Mouse (Mus musculus) myocyte (in vitro differentiated cells): ENCODE data around the gene Ctsl. TPM values are rescaled to one million over a fixed set of nuclear protein-coding genes. Genes with fewer than 3 reads are reported as not detected.

Source experiments
- H3K27me3 ChIP-seq: one replicate; pipeline ENCODE4 v1.6.1; 2011; ENCODE audit not compliant: control insufficient read depth, insufficient read depth, insufficient read length
- H3K36me3 ChIP-seq: one replicate; pipeline ENCODE4 v1.6.1; 2011; ENCODE audit not compliant: control insufficient read depth, insufficient read depth
- H3K4me2 ChIP-seq: one replicate; pipeline ENCODE4 v1.6.1; 2011; ENCODE audit warnings: low read depth, control low read depth
- H3K4me3 ChIP-seq: one replicate; pipeline ENCODE4 v1.5.1; 2011; ENCODE audit warnings: mild to moderate bottlenecking, control low read depth, moderate library complexity
- H3K79me2 ChIP-seq: one replicate; pipeline ENCODE4 v1.6.1; 2011; ENCODE audit not compliant: control insufficient read depth, insufficient read depth
- H3ac ChIP-seq: one replicate; pipeline ENCODE4 v1.6.1; 2011; ENCODE audit not compliant: control insufficient read depth, insufficient read length
- CEBPB ChIP-seq: IDR thresholded peaks from 2 replicates; pipeline ENCODE4 v1.6.1; 2011; ENCODE audit warnings: mild to moderate bottlenecking, moderate library complexity; ENCODE audit not compliant: poor library complexity, insufficient read depth, severe bottlenecking
- E2F4 ChIP-seq: IDR thresholded peaks from one replicate; pipeline ENCODE4 v1.6.1; 2011; ENCODE audit warnings: mild to moderate bottlenecking, control low read depth, moderate library complexity; ENCODE audit not compliant: insufficient read depth
- MAX ChIP-seq: IDR thresholded peaks from one replicate; pipeline ENCODE4 v1.6.1; 2011; ENCODE audit warnings: low read depth, mild to moderate bottlenecking, control low read depth
- MYOD1 ChIP-seq, 3 experiments: IDR thresholded peaks; one replicate each; pipeline ENCODE4 v1.6.1; 2011; ENCODE audit warnings: control low read depth in 2 of 3, low read depth in 2 of 3, mild to moderate bottlenecking in 2 of 3, moderate library complexity in 1 of 3; ENCODE audit not compliant: insufficient read length in 2 of 3, control insufficient read depth in 1 of 3
- MYOG ChIP-seq, 3 experiments: IDR thresholded peaks; one replicate each; pipeline ENCODE4 v1.6.1; 2011; ENCODE audit warnings: control low read depth in 2 of 3, low read depth in 2 of 3, mild to moderate bottlenecking in 2 of 3; ENCODE audit not compliant: insufficient read length in 2 of 3, control insufficient read depth in 1 of 3, insufficient read depth in 1 of 3
- POLR2A ChIP-seq: IDR thresholded peaks from one replicate; pipeline ENCODE4 v1.6.1; 2011; ENCODE audit warnings: low read depth, mild to moderate bottlenecking, control low read depth, moderate library complexity; ENCODE audit not compliant: insufficient read length
- POLR2AphosphoS2 ChIP-seq: IDR thresholded peaks from one replicate; pipeline ENCODE4 v1.6.1; 2011; ENCODE audit warnings: low read depth, control low read depth; ENCODE audit not compliant: insufficient read length
- REST ChIP-seq: IDR thresholded peaks from one replicate; pipeline ENCODE4 v1.6.1; 2011; ENCODE audit warnings: mild to moderate bottlenecking, control low read depth, moderate library complexity; ENCODE audit not compliant: insufficient read depth, insufficient read length
- SRF ChIP-seq: IDR thresholded peaks from one replicate; pipeline ENCODE4 v1.6.1; 2011; ENCODE audit warnings: low read depth; ENCODE audit not compliant: control insufficient read depth, insufficient read length
- TCF12 ChIP-seq: IDR thresholded peaks from one replicate; pipeline ENCODE4 v1.6.1; 2011; ENCODE audit warnings: mild to moderate bottlenecking, control low read depth; ENCODE audit not compliant: poor library complexity, insufficient read depth, severe bottlenecking
- TCF3 ChIP-seq: IDR thresholded peaks from one replicate; pipeline ENCODE4 v1.6.1; 2011; ENCODE audit warnings: low read depth, control low read depth; ENCODE audit not compliant: insufficient read length
- USF1 ChIP-seq: IDR thresholded peaks from one replicate; pipeline ENCODE4 v1.6.1; 2011; ENCODE audit warnings: low read depth, mild to moderate bottlenecking, control low read depth, moderate library complexity
- polyA plus RNA-seq: library from polyadenylated mRNA; unstranded; fragments of >200 nt; fragmentation: generic; extraction: Trizol; gene quantifications from one replicate; pipeline ENCODE4 v1.2.1, GENCODE M21; 2012; ENCODE audit warnings: missing spikeins

Ctsl gene
- polyA plus RNA-seq, result 778 TPM

- peaks cover 34% of the 10 kb centered on the region for H3K79me2 ChIP-seq
- peaks cover 15% of the 10 kb centered on the region for H3K36me3 ChIP-seq
- peak within 1 kb of the TSS; percentile 98 for H3K4me3 ChIP-seq
- H3K27me3 ChIP-seq, result no peaks in the 10 kb centered on the region
- TF ChIP-seq MYOD1 (IDR thresholded peaks at IDR 0.05; ENCODE audit: control insufficient read depth in 1 of 3, insufficient read length in 2 of 3, low read depth in 2 of 3) (peak in 1 of 3 experiments; percentile 29), CEBPB (peak; percentile 58; the same call in 1 of the 2 replicates), MYOG (IDR thresholded peaks at IDR 0.05; ENCODE audit: control insufficient read depth in 1 of 3, insufficient read depth in 1 of 3, insufficient read length in 2 of 3, low read depth in 2 of 3) (no peak), POLR2A (peak; percentile 91)
- peak within 1 kb of the TSS; percentile 83 for H3K4me2 ChIP-seq
- H3ac ChIP-seq, result peak within 1 kb of the TSS; percentile 33
Measured at GRCm38 (mm10) chr13:64370173-64370940, at the start of gene Ctsl. Gene Ctsl (minus strand): TSS chr13:64370890.

- Histone ChIP-seq H3K36me3 (no peaks in the 10 kb centered on the region), H3K27me3 (no peaks in the 10 kb centered on the region), H3K79me2 (no peaks in the 10 kb centered on the region), H3ac (no peak overlapping the region), H3K4me3 (no peak overlapping the region), H3K4me2 (no peak overlapping the region)
- no peak for TF ChIP-seq E2F4
- TF ChIP-seq TCF3, result peak; percentile 42
- TF ChIP-seq MYOG (IDR thresholded peaks at IDR 0.05; ENCODE audit: control insufficient read depth in 1 of 3, insufficient read depth in 1 of 3, insufficient read length in 2 of 3, low read depth in 2 of 3), result peak in 2 of 3 experiments; percentile 37 to 66
- TF ChIP-seq MYOD1 (IDR thresholded peaks at IDR 0.05; ENCODE audit: control insufficient read depth in 1 of 3, insufficient read length in 2 of 3, low read depth in 2 of 3), result peak in 2 of 3 experiments; percentile 63 to 67
Measured at GRCm38 (mm10) chr13:64416955-64417601, 46.4 kb upstream of the Ctsl start.

- no peak overlapping the region for H3K4me3 ChIP-seq
- no peaks in the 10 kb centered on the region for H3K27me3 ChIP-seq
- H3K36me3 ChIP-seq, result no peaks in the 10 kb centered on the region
- no peak overlapping the region for H3K4me2 ChIP-seq
- no peak overlapping the region for H3ac ChIP-seq
- TF ChIP-seq MYOD1 (IDR thresholded peaks at IDR 0.05; ENCODE audit: control insufficient read depth in 1 of 3, insufficient read length in 2 of 3, low read depth in 2 of 3), result no peak
- TF ChIP-seq REST, result no peak
- no peak for TF ChIP-seq SRF
- TF ChIP-seq CEBPB, result no peak
- TF ChIP-seq POLR2A, result no peak
- TF ChIP-seq TCF12, result no peak
- no peak for TF ChIP-seq TCF3
- no peak for TF ChIP-seq E2F4
- TF ChIP-seq MAX, result no peak
- no peak for TF ChIP-seq POLR2AphosphoS2
- TF ChIP-seq MYOG (IDR thresholded peaks at IDR 0.05; ENCODE audit: control insufficient read depth in 1 of 3, insufficient read depth in 1 of 3, insufficient read length in 2 of 3, low read depth in 2 of 3), result no peak
- no peak for TF ChIP-seq USF1
- H3K79me2 ChIP-seq, result no peaks in the 10 kb centered on the region
Measured at GRCm38 (mm10) chr13:64415659-64416058, 45.0 kb upstream of the Ctsl start.

GRCm38 (mm10) chr13:64412752-64413257, 42.1 kb upstream of the Ctsl start:
- H3K4me3 ChIP-seq, result no peak overlapping the region
- H3K79me2 ChIP-seq, result no peaks in the 10 kb centered on the region
- H3K36me3 ChIP-seq, result no peaks in the 10 kb centered on the region
- H3K27me3 ChIP-seq, result no peaks in the 10 kb centered on the region
- no peak overlapping the region for H3ac ChIP-seq
- TF ChIP-seq MYOD1 (IDR thresholded peaks at IDR 0.05; ENCODE audit: control insufficient read depth in 1 of 3, insufficient read length in 2 of 3, low read depth in 2 of 3) (no peak), SRF (no peak), CEBPB (no peak), POLR2AphosphoS2 (no peak), POLR2A (no peak), MAX (no peak), TCF12 (no peak), USF1 (no peak), REST (no peak), MYOG (IDR thresholded peaks at IDR 0.05; ENCODE audit: control insufficient read depth in 1 of 3, insufficient read depth in 1 of 3, insufficient read length in 2 of 3, low read depth in 2 of 3) (no peak), TCF3 (no peak)
- H3K4me2 ChIP-seq, result no peak overlapping the region

GRCm38 (mm10) chr13:64411282-64411681, 40.6 kb upstream of the Ctsl start:
- H3K79me2 ChIP-seq, result no peaks in the 10 kb centered on the region
- TF ChIP-seq REST (no peak), MAX (no peak), TCF3 (no peak), E2F4 (no peak), POLR2A (no peak), MYOG (IDR thresholded peaks at IDR 0.05; ENCODE audit: control insufficient read depth in 1 of 3, insufficient read depth in 1 of 3, insufficient read length in 2 of 3, low read depth in 2 of 3) (no peak), TCF12 (no peak), USF1 (no peak), POLR2AphosphoS2 (no peak)
- H3K4me3 ChIP-seq, result no peak overlapping the region
- H3K4me2 ChIP-seq, result peak overlapping the region; percentile 62
- H3K36me3 ChIP-seq, result no peaks in the 10 kb centered on the region
- no peak overlapping the region for H3ac ChIP-seq
- no peaks in the 10 kb centered on the region for H3K27me3 ChIP-seq
